Mouse (Mus musculus): ENCODE results near the gene Urb1.

- no peak for TF ChIP-seq POLR2A (IDR thresholded peaks at IDR 0.05; ENCODE audit: borderline replicate concordance, extremely low read depth, insufficient read depth, insufficient read length, poor library complexity, severe bottlenecking)
- no peak for TF ChIP-seq CTCF (IDR thresholded peaks at IDR 0.05; ENCODE audit: borderline replicate concordance, extremely low read depth, insufficient read depth, insufficient read length)
These were observed 63.1 kb downstream of the Urb1 start for GRCm38 (mm10) chr16:90747143-90747542.
